ENCODE assay signal across 9 mouse cellular contexts in the genomic region with DNA sequence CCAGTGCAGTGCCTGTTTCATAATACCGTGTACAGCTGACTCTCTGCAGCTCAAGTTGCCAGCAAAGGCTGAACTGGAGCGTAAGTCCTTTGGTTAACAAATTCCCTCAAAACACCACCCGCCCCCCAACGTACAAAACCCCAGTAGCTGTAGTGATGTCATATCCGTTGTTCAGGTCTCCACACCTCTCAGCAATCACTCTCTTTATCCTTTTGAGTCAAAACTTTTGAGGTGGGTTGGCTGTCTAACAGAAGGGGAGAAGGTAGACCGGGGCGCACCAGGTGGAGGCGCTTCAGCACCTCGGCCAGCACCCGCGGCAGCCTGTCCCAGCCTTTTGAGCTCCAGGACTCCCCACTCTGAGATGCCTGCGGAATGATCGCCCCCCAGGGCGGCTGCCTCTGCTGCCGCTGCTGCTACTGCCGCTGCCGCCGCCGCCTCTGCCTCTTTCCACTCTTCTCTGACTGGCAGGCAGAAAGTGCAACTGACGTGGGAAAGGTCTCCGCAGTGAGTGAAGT. TPM values are rescaled to one million over a fixed set of nuclear protein-coding genes. Genes with fewer than 3 reads are reported as not detected.
DNase-seq lines count a peak whose midpoint lies in the region; ATAC-seq and TF ChIP-seq lines count a peak whose summit lies in the region.
"Had no signal": no experiment of that assay in that cellular context is flagged by ENCODE, and none has a peak within 500 bp of the region (broad histone marks: within the 10 kb centered on the region; RNA-seq: fewer than 3 reads in every experiment).

Gene Olfm3, plus strand, starts transcription at position 155 of the 515 bp plus-strand sequence.

- no peak for TF ChIP-seq POLR2A in brain, embryonic 14.5 days (IDR thresholded peaks at IDR 0.05; ENCODE audit: borderline replicate concordance, extremely low read depth, insufficient read depth, insufficient read length, poor library complexity, severe bottlenecking)
- no peak for TF ChIP-seq POLR2A in myocyte (IDR thresholded peaks at IDR 0.05; ENCODE audit: insufficient read length, low read depth)

- no peaks in the 10 kb centered on the region for H3K79me2 ChIP-seq in myocyte (ENCODE audit: control insufficient read depth, insufficient read depth)

- H3K4me3 ChIP-seq in forebrain, embryonic 10.5 days: peak within 1 kb of the TSS; percentile 54
- H3K4me3 ChIP-seq in hindbrain, embryonic 12.5 days: peak within 1 kb of the TSS; percentile 41
- H3K4me3 ChIP-seq in myocyte: no peak within 1 kb of the TSS

- no peak within 1 kb of the TSS for H3ac ChIP-seq in myocyte (ENCODE audit: control insufficient read depth, insufficient read length)

- H3K27me3 ChIP-seq in forebrain, embryonic 10.5 days (ENCODE audit: poor library complexity, severe bottlenecking): no peaks in the 10 kb centered on the region
- H3K27me3 ChIP-seq in hindbrain, embryonic 12.5 days: no peaks in the 10 kb centered on the region
- no peaks in the 10 kb centered on the region for H3K27me3 ChIP-seq in myocyte (ENCODE audit: control insufficient read depth, insufficient read depth, insufficient read length)

- H3K36me3 ChIP-seq in forebrain, embryonic 10.5 days (replicated peaks): no peaks in the 10 kb centered on the region
- no peaks in the 10 kb centered on the region for H3K36me3 ChIP-seq in hindbrain, embryonic 12.5 days
- H3K36me3 ChIP-seq in myocyte (ENCODE audit: control insufficient read depth, insufficient read depth): no peaks in the 10 kb centered on the region

- ATAC-seq in hindbrain, embryonic 12.5 days (ENCODE audit: low FRiP score): peak; percentile 82

- TF ChIP-seq CTCF in brain, embryonic 14.5 days (IDR thresholded peaks at IDR 0.05; ENCODE audit: borderline replicate concordance, extremely low read depth, insufficient read depth, insufficient read length): no peak

- peak; percentile 76 for DNase-seq in heart, adult 11 months
- DNase-seq in heart, postnatal 25 days (ENCODE audit: low spot score): no peak
- peak; percentile 80 for DNase-seq in brain, embryonic 14.5 days (ENCODE audit: low read depth)
- DNase-seq in forebrain, embryonic 10.5 days (ENCODE audit: extremely low spot score, low spot score): peak; percentile 56
- DNase-seq in left cerebral cortex, adult 18-20 months (ENCODE audit: low spot score in 2 of 2): peak; percentile 41 to 60
- peak; percentile 58 for DNase-seq in thymus, postnatal 4 days

- 6% methylated on average over 20 of the region's 21 CpGs for WGBS in forebrain, embryonic 10.5 days
- 3% methylated on average over 21 of the region's 21 CpGs for WGBS in hindbrain, embryonic 12.5 days

- H3K4me1 ChIP-seq in forebrain, embryonic 10.5 days: peaks cover 16% of the 10 kb centered on the region
- H3K4me1 ChIP-seq in hindbrain, embryonic 12.5 days: peaks cover 7% of the 10 kb centered on the region; the same call in 1 of the 2 replicates

- H3K9ac ChIP-seq in hindbrain, embryonic 12.5 days: peak within 1 kb of the TSS; percentile 41

- H3K9me3 ChIP-seq in forebrain, embryonic 10.5 days: no peaks in the 10 kb centered on the region
- H3K9me3 ChIP-seq in hindbrain, embryonic 12.5 days (replicated peaks): no peaks in the 10 kb centered on the region

- intact Hi-C loops in heart, postnatal 25 days (cut with DNase I): no loop called here

- peak within 1 kb of the TSS; percentile 58 for H3K4me2 ChIP-seq in hindbrain, embryonic 12.5 days (replicated peaks)
- peak within 1 kb of the TSS; percentile 34 for H3K4me2 ChIP-seq in myocyte (ENCODE audit: low read depth)

- no peak within 1 kb of the TSS for H3K27ac ChIP-seq in forebrain, embryonic 10.5 days
- H3K27ac ChIP-seq in hindbrain, embryonic 12.5 days: peak within 1 kb of the TSS; percentile 49

TF ChIP-seq in myocyte, 11 proteins besides CTCF, POLR2A, EP300 and RAD21:
- TF ChIP-seq REST (IDR thresholded peaks at IDR 0.05; ENCODE audit: insufficient read depth, insufficient read length): peak; percentile 90
- no peak for TF ChIP-seq SRF (IDR thresholded peaks at IDR 0.05; ENCODE audit: control insufficient read depth, insufficient read length, low read depth)
- TF ChIP-seq E2F4 (IDR thresholded peaks at IDR 0.05; ENCODE audit: insufficient read depth): no peak
- TF ChIP-seq MAX (IDR thresholded peaks at IDR 0.05; ENCODE audit: low read depth): no peak
- TF ChIP-seq TCF3 (IDR thresholded peaks at IDR 0.05; ENCODE audit: insufficient read length, low read depth): no peak
- TF ChIP-seq MYOD1 (IDR thresholded peaks at IDR 0.05; ENCODE audit: control insufficient read depth in 1 of 3, insufficient read length in 2 of 3, low read depth in 2 of 3): peak in 1 of 3 experiments; percentile 18
- peak in 1 of 3 experiments; percentile 6 for TF ChIP-seq MYOG (IDR thresholded peaks at IDR 0.05; ENCODE audit: control insufficient read depth in 1 of 3, insufficient read depth in 1 of 3, insufficient read length in 2 of 3, low read depth in 2 of 3)
- no peak for TF ChIP-seq USF1 (IDR thresholded peaks at IDR 0.05; ENCODE audit: low read depth)
- TF ChIP-seq TCF12 (IDR thresholded peaks at IDR 0.05; ENCODE audit: insufficient read depth, poor library complexity, severe bottlenecking): no peak
- no peak for TF ChIP-seq CEBPB (IDR thresholded peaks at IDR 0.05; ENCODE audit: insufficient read depth, poor library complexity, severe bottlenecking)
- no peak for TF ChIP-seq POLR2AphosphoS2 (IDR thresholded peaks at IDR 0.05; ENCODE audit: insufficient read length, low read depth)

RNA-seq across cellular contexts. Expression of gene Olfm3, which starts in this region (rescaled TPM):
- not detected for total RNA-seq in heart, postnatal 25 days (2021)
- 2.9 and 6.7 TPM in 2 replicates for polyA plus RNA-seq in brain, embryonic 14.5 days (2012; rRNA removed)
- polyA plus RNA-seq in forebrain, embryonic 10.5 days (2016; fragmentation: Nextera tagmentation; extraction: Ambion mirVana): 0.23 and 0.27 TPM in 2 replicates
- 2.7 and 4.1 TPM in 2 replicates for polyA plus RNA-seq in hindbrain, embryonic 12.5 days (2016; fragmentation: Nextera tagmentation; extraction: Ambion mirVana)
- 10 to 100 TPM; 36.8 to 40.1 TPM for total RNA-seq in left cerebral cortex, adult 18-20 months (2021)
- not detected for polyA plus RNA-seq in myocyte (2012; fragmentation: generic; extraction: Trizol)
- polyA plus RNA-seq: C2C12 had no signal

Comparison
In these comparisons a context has a peak if more than half of its experiments do, and no peak if none do; other contexts are left out.
1. RNA of gene Olfm3 (total RNA-seq): 36.8 to 40.1 TPM in left cerebral cortex, adult 18-20 months; not detected in heart, postnatal 25 days; every median in the first group is over 10 times any median in the second.
2. Peak in DNase-seq and H3K4me3 ChIP-seq in forebrain, embryonic 10.5 days; RNA of the gene not detected or under 1 TPM.